Mouse (Mus musculus): ENCODE data around the gene Syt7. TPM values are rescaled to one million over a fixed set of nuclear protein-coding genes. Genes with fewer than 3 reads are reported as not detected.
A peak's percentile ranks its signal among the peaks of the same experiment; 100 is the strongest.

The Syt7 gene
- polyA plus RNA-seq, 1 experiment from 2014 or later, result 1.2 TPM

GRCm38 (mm10) chr19:10369936-10370335, 19.0 kb upstream of the Syt7 start:
- no peak overlapping the region for H3K27ac ChIP-seq (ENCODE audit: low read length)
- H3K4me3 ChIP-seq (ENCODE audit: low read depth, low read length), result no peak overlapping the region
- H3K4me2 ChIP-seq (replicated peaks; ENCODE audit: low read depth, low read length), result no peak overlapping the region
- H3K27me3 ChIP-seq (ENCODE audit: control insufficient read depth, insufficient read depth, low read length), result no peaks in the 10 kb centered on the region
- H3K36me3 ChIP-seq (ENCODE audit: control insufficient read depth, insufficient read depth, low read length), result no peaks in the 10 kb centered on the region
- 56% methylated on average over 4 of the region's 4 CpGs for WGBS
- H3K4me1 ChIP-seq (ENCODE audit: control insufficient read depth, insufficient read depth, low read length), result no peaks in the 10 kb centered on the region
- no peak for ATAC-seq (ENCODE audit: insufficient number of reproducible peaks, insufficient read depth, low FRiP score, low read depth)
- H3K9ac ChIP-seq (replicated peaks; ENCODE audit: low read depth, low read length), result no peak overlapping the region
- H3K9me3 ChIP-seq (ENCODE audit: control insufficient read depth, low read depth, low read length), result no peaks in the 10 kb centered on the region

- H3K27ac ChIP-seq (ENCODE audit: low read length), result no peak overlapping the region
- no peaks in the 10 kb centered on the region for H3K36me3 ChIP-seq (ENCODE audit: control insufficient read depth, insufficient read depth, low read length)
- no peak for ATAC-seq (ENCODE audit: insufficient number of reproducible peaks, insufficient read depth, low FRiP score, low read depth)
- H3K9me3 ChIP-seq (ENCODE audit: control insufficient read depth, low read depth, low read length), result no peaks in the 10 kb centered on the region
- no peak overlapping the region for H3K4me2 ChIP-seq (replicated peaks; ENCODE audit: low read depth, low read length)
- WGBS, result 65% methylated on average over 1 of the region's 1 CpGs
- no peak overlapping the region for H3K9ac ChIP-seq (replicated peaks; ENCODE audit: low read depth, low read length)
- H3K4me3 ChIP-seq (ENCODE audit: low read depth, low read length), result no peak overlapping the region
- H3K4me1 ChIP-seq (ENCODE audit: control insufficient read depth, insufficient read depth, low read length), result no peaks in the 10 kb centered on the region
- H3K27me3 ChIP-seq (ENCODE audit: control insufficient read depth, insufficient read depth, low read length), result no peaks in the 10 kb centered on the region
Observed at GRCm38 (mm10) chr19:10373191-10373590, 15.7 kb upstream of the Syt7 start.

GRCm38 (mm10) chr19:10375260-10375659, 13.6 kb upstream of the Syt7 start:
- H3K4me1 ChIP-seq (ENCODE audit: control insufficient read depth, insufficient read depth, low read length), result no peaks in the 10 kb centered on the region
- no peak overlapping the region for H3K9ac ChIP-seq (replicated peaks; ENCODE audit: low read depth, low read length)
- H3K4me2 ChIP-seq (replicated peaks; ENCODE audit: low read depth, low read length), result no peak overlapping the region
- H3K4me3 ChIP-seq (ENCODE audit: low read depth, low read length), result no peak overlapping the region
- no peaks in the 10 kb centered on the region for H3K27me3 ChIP-seq (ENCODE audit: control insufficient read depth, insufficient read depth, low read length)
- no peaks in the 10 kb centered on the region for H3K9me3 ChIP-seq (ENCODE audit: control insufficient read depth, low read depth, low read length)
- 62% methylated on average over 5 of the region's 5 CpGs for WGBS
- no peak overlapping the region for H3K27ac ChIP-seq (ENCODE audit: low read length)
- ATAC-seq (ENCODE audit: insufficient number of reproducible peaks, insufficient read depth, low FRiP score, low read depth), result no peak
- H3K36me3 ChIP-seq (ENCODE audit: control insufficient read depth, insufficient read depth, low read length), result no peaks in the 10 kb centered on the region

- ATAC-seq (ENCODE audit: insufficient number of reproducible peaks, insufficient read depth, low FRiP score, low read depth), result no peak
- H3K27ac ChIP-seq (ENCODE audit: low read length), result no peak overlapping the region
- no peak overlapping the region for H3K9ac ChIP-seq (replicated peaks; ENCODE audit: low read depth, low read length)
- 0 out of 2 replicates have a peak, but pooled peaks cover 2% of the 10 kb centered on the region for H3K27me3 ChIP-seq (ENCODE audit: control insufficient read depth, insufficient read depth, low read length)
- no peak overlapping the region for H3K4me2 ChIP-seq (replicated peaks; ENCODE audit: low read depth, low read length)
- WGBS, result 55% methylated on average over 5 of the region's 5 CpGs
- no peaks in the 10 kb centered on the region for H3K36me3 ChIP-seq (ENCODE audit: control insufficient read depth, insufficient read depth, low read length)
- no peak overlapping the region for H3K4me3 ChIP-seq (ENCODE audit: low read depth, low read length)
- no peaks in the 10 kb centered on the region for H3K4me1 ChIP-seq (ENCODE audit: control insufficient read depth, insufficient read depth, low read length)
- H3K9me3 ChIP-seq (ENCODE audit: control insufficient read depth, low read depth, low read length), result no peaks in the 10 kb centered on the region
Observed at GRCm38 (mm10) chr19:10379978-10380377, 8.9 kb upstream of the Syt7 start.

GRCm38 (mm10) chr19:10387660-10388059, 1.2 kb upstream of the Syt7 start:
- Histone ChIP-seq H3K27me3 (ENCODE audit: control insufficient read depth, insufficient read depth, low read length) (peaks cover 11% of the 10 kb centered on the region; the same call in 1 of the 2 replicates), H3K9ac (replicated peaks; ENCODE audit: low read depth, low read length) (no peak overlapping the region), H3K9me3 (ENCODE audit: control insufficient read depth, low read depth, low read length) (no peaks in the 10 kb centered on the region), H3K36me3 (ENCODE audit: control insufficient read depth, insufficient read depth, low read length) (no peaks in the 10 kb centered on the region), H3K4me2 (replicated peaks; ENCODE audit: low read depth, low read length) (no peak overlapping the region), H3K27ac (ENCODE audit: low read length) (no peak overlapping the region), H3K4me3 (ENCODE audit: low read depth, low read length) (no peak overlapping the region), H3K4me1 (ENCODE audit: control insufficient read depth, insufficient read depth, low read length) (peaks cover 8% of the 10 kb centered on the region; the same call in 1 of the 2 replicates)
- ATAC-seq (ENCODE audit: insufficient number of reproducible peaks, insufficient read depth, low FRiP score, low read depth), result no peak
- 63% methylated on average over 5 of the region's 5 CpGs for WGBS

- WGBS, result 1% methylated on average over 42 of the region's 54 CpGs
- Histone ChIP-seq H3K27ac (ENCODE audit: low read length) (no peak overlapping the region), H3K4me3 (ENCODE audit: low read depth, low read length) (peak overlapping the region; percentile 50)
Observed at GRCm38 (mm10) chr19:10389391-10390098, 655 bp downstream of the Syt7 start.

GRCm38 (mm10) chr19:10390099-10390680, 1.3 kb downstream of the Syt7 start:
- H3K36me3 ChIP-seq (ENCODE audit: control insufficient read depth, insufficient read depth, low read length), result no peaks in the 10 kb centered on the region
- H3K9me3 ChIP-seq (ENCODE audit: control insufficient read depth, low read depth, low read length), result no peaks in the 10 kb centered on the region
- peaks cover 11% of the 10 kb centered on the region; the same call in 1 of the 2 replicates for H3K27me3 ChIP-seq (ENCODE audit: control insufficient read depth, insufficient read depth, low read length)
- ATAC-seq (ENCODE audit: insufficient number of reproducible peaks, insufficient read depth, low FRiP score, low read depth), result no peak
- H3K4me2 ChIP-seq (replicated peaks; ENCODE audit: low read depth, low read length), result peak overlapping the region; percentile 89
- WGBS, result 17% methylated on average over 12 of the region's 12 CpGs
- H3K4me1 ChIP-seq (ENCODE audit: control insufficient read depth, insufficient read depth, low read length), result peaks cover 8% of the 10 kb centered on the region; the same call in 1 of the 2 replicates
- H3K27ac ChIP-seq (ENCODE audit: low read length), result no peak overlapping the region
- no peak overlapping the region for H3K9ac ChIP-seq (replicated peaks; ENCODE audit: low read depth, low read length)
- peak overlapping the region; percentile 50; the same call in 1 of the 2 replicates for H3K4me3 ChIP-seq (ENCODE audit: low read depth, low read length)

More at GRCm38 (mm10) chr19:10389391-10390098, 655 bp downstream of the Syt7 start:
- ATAC-seq (ENCODE audit: insufficient number of reproducible peaks, insufficient read depth, low FRiP score, low read depth), result peak; percentile 46; the same call in 1 of the 2 replicates
- Histone ChIP-seq H3K4me1 (ENCODE audit: control insufficient read depth, insufficient read depth, low read length) (peaks cover 8% of the 10 kb centered on the region; the same call in 1 of the 2 replicates), H3K9ac (replicated peaks; ENCODE audit: low read depth, low read length) (peak overlapping the region; percentile 46), H3K27me3 (ENCODE audit: control insufficient read depth, insufficient read depth, low read length) (peaks cover 11% of the 10 kb centered on the region; the same call in 1 of the 2 replicates), H3K36me3 (ENCODE audit: control insufficient read depth, insufficient read depth, low read length) (no peaks in the 10 kb centered on the region), H3K9me3 (ENCODE audit: control insufficient read depth, low read depth, low read length) (no peaks in the 10 kb centered on the region), H3K4me2 (replicated peaks; ENCODE audit: low read depth, low read length) (peak overlapping the region; percentile 89)

- H3K36me3 ChIP-seq (ENCODE audit: control insufficient read depth, insufficient read depth, low read length), result no peaks in the 10 kb centered on the region
- peaks cover 8% of the 10 kb centered on the region; the same call in 1 of the 2 replicates for H3K4me1 ChIP-seq (ENCODE audit: control insufficient read depth, insufficient read depth, low read length)
- no peak overlapping the region for H3K4me3 ChIP-seq (ENCODE audit: low read depth, low read length)
- H3K27ac ChIP-seq (ENCODE audit: low read length), result no peak overlapping the region
- no peak overlapping the region for H3K4me2 ChIP-seq (replicated peaks; ENCODE audit: low read depth, low read length)
- 78% methylated on average over 7 of the region's 7 CpGs for WGBS
- no peaks in the 10 kb centered on the region for H3K9me3 ChIP-seq (ENCODE audit: control insufficient read depth, low read depth, low read length)
- no peak overlapping the region for H3K9ac ChIP-seq (replicated peaks; ENCODE audit: low read depth, low read length)
- peaks cover 11% of the 10 kb centered on the region; the same call in 1 of the 2 replicates for H3K27me3 ChIP-seq (ENCODE audit: control insufficient read depth, insufficient read depth, low read length)
- ATAC-seq (ENCODE audit: insufficient number of reproducible peaks, insufficient read depth, low FRiP score, low read depth), result no peak
Observed at GRCm38 (mm10) chr19:10391028-10391427, 2.1 kb downstream of the Syt7 start.

All from stomach, embryonic 14.5 days (tissue).